Mouse (Mus musculus): Measurements from ENCODE around the gene Slc26a11.
A peak's percentile ranks its signal among the peaks of the same experiment; 100 is the strongest.

Slc26a11 gene

GRCm38 (mm10) chr11:119355443-119356385, at the start of gene Slc26a11, which contains the start of gene Sgsh:
Gene Slc26a11 (plus strand): TSS chr11:119355557.
Gene Sgsh (minus strand): TSS chr11:119355536.
- peak; percentile 64 to 68 for DNase-seq

- no peak for DNase-seq
Observed at GRCm38 (mm10) chr11:119306762-119307657, 48.3 kb upstream of the Slc26a11 start.

GRCm38 (mm10) chr11:119307658-119307867, 47.8 kb upstream of the Slc26a11 start, which contains the start of gene Card14:
Gene Card14 (plus strand): TSS chr11:119307768.
- DNase-seq: no peak

GRCm38 (mm10) chr11:119307916-119308315, 47.4 kb upstream of the Slc26a11 start:
- no peak for DNase-seq

- no peak for DNase-seq
Observed at GRCm38 (mm10) chr11:119310621-119311020, 44.7 kb upstream of the Slc26a11 start.

- no peak for DNase-seq
Observed at GRCm38 (mm10) chr11:119314252-119314936, 41.0 kb upstream of the Slc26a11 start.

GRCm38 (mm10) chr11:119316720-119317119, 38.6 kb upstream of the Slc26a11 start:
- DNase-seq: no peak

GRCm38 (mm10) chr11:119322521-119322920, 32.8 kb upstream of the Slc26a11 start:
- DNase-seq: no peak

GRCm38 (mm10) chr11:119325068-119325467, 30.3 kb upstream of the Slc26a11 start:
- no peak for DNase-seq

GRCm38 (mm10) chr11:119330592-119330991, 24.8 kb upstream of the Slc26a11 start:
- DNase-seq: no peak

- DNase-seq: no peak
Observed at GRCm38 (mm10) chr11:119331970-119332369, 23.4 kb upstream of the Slc26a11 start.

- no peak for DNase-seq
Observed at GRCm38 (mm10) chr11:119338271-119339059, 16.9 kb upstream of the Slc26a11 start.

- no peak for DNase-seq
Observed at GRCm38 (mm10) chr11:119339179-119339578, 16.2 kb upstream of the Slc26a11 start.

GRCm38 (mm10) chr11:119339637-119340036, 15.7 kb upstream of the Slc26a11 start:
- peak; percentile 40 to 51 for DNase-seq

- no peak for DNase-seq
Observed at GRCm38 (mm10) chr11:119344178-119344577, 11.2 kb upstream of the Slc26a11 start.

GRCm38 (mm10) chr11:119344865-119345264, 10.5 kb upstream of the Slc26a11 start:
- no peak for DNase-seq

- no peak for DNase-seq
Observed at GRCm38 (mm10) chr11:119347125-119347524, 8.2 kb upstream of the Slc26a11 start.

- no peak for DNase-seq
Observed at GRCm38 (mm10) chr11:119352113-119352512, 3.2 kb upstream of the Slc26a11 start.

- no peak for DNase-seq
Observed at GRCm38 (mm10) chr11:119353946-119354345, 1.4 kb upstream of the Slc26a11 start.

GRCm38 (mm10) chr11:119354798-119355442, 437 bp upstream of the Slc26a11 start:
- peak in 1 of 2 experiments; percentile 42 for DNase-seq

GRCm38 (mm10) chr11:119359089-119359488, 3.7 kb downstream of the Slc26a11 start:
- no peak for DNase-seq
